Mouse (Mus musculus): Measurements from ENCODE around the gene Dap. TPM values are rescaled to one million over a fixed set of nuclear protein-coding genes. Genes with fewer than 3 reads are reported as not detected.

Gene Dap
- polyA plus RNA-seq, 1 experiment = 36.6 TPM

- H3K4me3 ChIP-seq (ENCODE audit: extremely low read depth, insufficient read depth, insufficient read length) = peak overlapping the region; percentile 90
- peaks cover 10% of the 10 kb centered on the region for H3K4me1 ChIP-seq (ENCODE audit: control insufficient read depth, insufficient read depth, insufficient read length)
- no peak for DNase-seq (ENCODE audit: low read depth in 1 of 2, low spot score in 2 of 2)
- H3K27me3 ChIP-seq (ENCODE audit: control insufficient read depth, insufficient read depth, low read length) = no peaks in the 10 kb centered on the region
- TF ChIP-seq POLR2A (IDR thresholded peaks at IDR 0.05; ENCODE audit: low read depth, low read length) (no peak), CTCF (IDR thresholded peaks at IDR 0.05; ENCODE audit: extremely low read depth, insufficient read depth, insufficient read length, insufficient replicate concordance) (no peak)
- H3K27ac ChIP-seq (ENCODE audit: insufficient read depth, low read length) = peak overlapping the region; percentile 83
- WGBS = 10% methylated on average over 13 of the region's 13 CpGs
- H3K36me3 ChIP-seq (ENCODE audit: control insufficient read depth, insufficient read depth, low read length) = no peaks in the 10 kb centered on the region
Measured at GRCm38 (mm10) chr15:31224806-31225642, 910 bp downstream of the Dap start.

GRCm38 (mm10) chr15:31225643-31226325 is 1.7 kb downstream of the Dap start:
- H3K4me1 ChIP-seq (ENCODE audit: control insufficient read depth, insufficient read depth, insufficient read length) = peaks cover 10% of the 10 kb centered on the region
- H3K4me3 ChIP-seq (ENCODE audit: extremely low read depth, insufficient read depth, insufficient read length) = no peak overlapping the region; the same call in 1 of the 2 replicates
- no peak for DNase-seq (ENCODE audit: low read depth in 1 of 2, low spot score in 2 of 2)
- 30% methylated on average over 4 of the region's 4 CpGs for WGBS
- TF ChIP-seq CTCF (IDR thresholded peaks at IDR 0.05; ENCODE audit: extremely low read depth, insufficient read depth, insufficient read length, insufficient replicate concordance) (no peak), POLR2A (IDR thresholded peaks at IDR 0.05; ENCODE audit: low read depth, low read length) (no peak)
- no peaks in the 10 kb centered on the region for H3K27me3 ChIP-seq (ENCODE audit: control insufficient read depth, insufficient read depth, low read length)
- H3K36me3 ChIP-seq (ENCODE audit: control insufficient read depth, insufficient read depth, low read length) = peaks cover 1% of the 10 kb centered on the region; the same call in 1 of the 2 replicates
- peak overlapping the region; percentile 83; the same call in 1 of the 2 replicates for H3K27ac ChIP-seq (ENCODE audit: insufficient read depth, low read length)

GRCm38 (mm10) chr15:31226464-31226863 is 2.4 kb downstream of the Dap start:
- Histone ChIP-seq H3K4me1 (ENCODE audit: control insufficient read depth, insufficient read depth, insufficient read length) (peaks cover 10% of the 10 kb centered on the region), H3K4me3 (ENCODE audit: extremely low read depth, insufficient read depth, insufficient read length) (no peak overlapping the region), H3K27ac (ENCODE audit: insufficient read depth, low read length) (no peak overlapping the region), H3K36me3 (ENCODE audit: control insufficient read depth, insufficient read depth, low read length) (peaks cover 1% of the 10 kb centered on the region; the same call in 1 of the 2 replicates), H3K27me3 (ENCODE audit: control insufficient read depth, insufficient read depth, low read length) (no peaks in the 10 kb centered on the region)
- TF ChIP-seq POLR2A (IDR thresholded peaks at IDR 0.05; ENCODE audit: low read depth, low read length) (no peak), CTCF (IDR thresholded peaks at IDR 0.05; ENCODE audit: extremely low read depth, insufficient read depth, insufficient read length, insufficient replicate concordance) (no peak)
- no peak for DNase-seq (ENCODE audit: low read depth in 1 of 2, low spot score in 2 of 2)
- WGBS = 82% methylated on average over 6 of the region's 6 CpGs

DNA sequence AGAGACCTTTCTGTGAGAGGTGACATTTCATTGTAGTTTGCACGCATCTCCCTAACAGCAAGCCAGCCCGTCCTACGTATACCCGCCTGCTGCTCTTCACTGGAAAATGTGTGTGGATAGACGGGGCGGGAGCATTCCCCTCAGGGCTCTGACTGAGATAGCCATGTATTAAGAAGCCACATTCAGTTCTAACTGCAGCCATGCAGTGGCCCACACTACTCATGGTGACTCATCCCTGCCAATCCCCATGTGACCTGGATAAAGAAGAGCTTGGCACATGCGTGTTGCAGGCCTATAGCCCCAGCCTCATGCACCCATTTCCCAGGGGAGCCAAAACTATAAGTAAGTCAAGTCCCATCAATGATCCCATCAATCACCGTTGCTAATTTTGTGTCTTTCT is 3.7 kb downstream of the Dap start:
- Histone ChIP-seq H3K27ac (ENCODE audit: insufficient read depth, low read length) (no peak overlapping the region), H3K36me3 (ENCODE audit: control insufficient read depth, insufficient read depth, low read length) (peaks cover 1% of the 10 kb centered on the region; the same call in 1 of the 2 replicates), H3K4me1 (ENCODE audit: control insufficient read depth, insufficient read depth, insufficient read length) (peaks cover 10% of the 10 kb centered on the region), H3K27me3 (ENCODE audit: control insufficient read depth, insufficient read depth, low read length) (no peaks in the 10 kb centered on the region), H3K4me3 (ENCODE audit: extremely low read depth, insufficient read depth, insufficient read length) (no peak overlapping the region)
- 96% methylated on average over 8 of the region's 8 CpGs for WGBS
- no peak for DNase-seq (ENCODE audit: low read depth in 1 of 2, low spot score in 2 of 2)
- TF ChIP-seq CTCF (IDR thresholded peaks at IDR 0.05; ENCODE audit: extremely low read depth, insufficient read depth, insufficient read length, insufficient replicate concordance) (no peak), POLR2A (IDR thresholded peaks at IDR 0.05; ENCODE audit: low read depth, low read length) (no peak)

GRCm38 (mm10) chr15:31233006-31233405 is 8.9 kb downstream of the Dap start:
- Histone ChIP-seq H3K27ac (ENCODE audit: insufficient read depth, low read length) (no peak overlapping the region), H3K4me1 (ENCODE audit: control insufficient read depth, insufficient read depth, insufficient read length) (no peaks in the 10 kb centered on the region), H3K27me3 (ENCODE audit: control insufficient read depth, insufficient read depth, low read length) (no peaks in the 10 kb centered on the region), H3K4me3 (ENCODE audit: extremely low read depth, insufficient read depth, insufficient read length) (no peak overlapping the region), H3K36me3 (ENCODE audit: control insufficient read depth, insufficient read depth, low read length) (peaks cover 1% of the 10 kb centered on the region; the same call in 1 of the 2 replicates)
- 79% methylated on average over 1 of the region's 1 CpGs for WGBS
- TF ChIP-seq POLR2A (IDR thresholded peaks at IDR 0.05; ENCODE audit: low read depth, low read length) (no peak), CTCF (IDR thresholded peaks at IDR 0.05; ENCODE audit: extremely low read depth, insufficient read depth, insufficient read length, insufficient replicate concordance) (no peak)
- no peak for DNase-seq (ENCODE audit: low read depth in 1 of 2, low spot score in 2 of 2)

GRCm38 (mm10) chr15:31235794-31236548 is 11.9 kb downstream of the Dap start:
- no peak overlapping the region for H3K4me3 ChIP-seq (ENCODE audit: extremely low read depth, insufficient read depth, insufficient read length)
- WGBS = 96% methylated on average over 9 of the region's 9 CpGs
- no peak for TF ChIP-seq CTCF (IDR thresholded peaks at IDR 0.05; ENCODE audit: extremely low read depth, insufficient read depth, insufficient read length, insufficient replicate concordance)
- no peak for TF ChIP-seq POLR2A (IDR thresholded peaks at IDR 0.05; ENCODE audit: low read depth, low read length)
- peaks cover 3% of the 10 kb centered on the region; the same call in 1 of the 2 replicates for H3K36me3 ChIP-seq (ENCODE audit: control insufficient read depth, insufficient read depth, low read length)
- no peaks in the 10 kb centered on the region for H3K4me1 ChIP-seq (ENCODE audit: control insufficient read depth, insufficient read depth, insufficient read length)
- no peaks in the 10 kb centered on the region for H3K27me3 ChIP-seq (ENCODE audit: control insufficient read depth, insufficient read depth, low read length)
- no peak for DNase-seq (ENCODE audit: low read depth in 1 of 2, low spot score in 2 of 2)
- H3K27ac ChIP-seq (ENCODE audit: insufficient read depth, low read length) = no peak overlapping the region

Measured in spleen, adult 2 months (tissue).